Mouse (Mus musculus) central nervous system, embryonic 18 days (tissue): ENCODE data around the gene Lypd8. TPM values are rescaled to one million over a fixed set of nuclear protein-coding genes. Genes with fewer than 3 reads are reported as not detected.

Experiments
- polyA plus RNA-seq: library from polyadenylated mRNA; depleted of rRNA; stranded (reverse); fragments of >200 nt; gene quantifications from 2 replicates; pipeline ENCODE4 v1.2.3, GENCODE M21; 2012; rRNA removed

Lypd8 gene
- 0.08 and 0.17 TPM in 2 replicates for polyA plus RNA-seq

DNA sequence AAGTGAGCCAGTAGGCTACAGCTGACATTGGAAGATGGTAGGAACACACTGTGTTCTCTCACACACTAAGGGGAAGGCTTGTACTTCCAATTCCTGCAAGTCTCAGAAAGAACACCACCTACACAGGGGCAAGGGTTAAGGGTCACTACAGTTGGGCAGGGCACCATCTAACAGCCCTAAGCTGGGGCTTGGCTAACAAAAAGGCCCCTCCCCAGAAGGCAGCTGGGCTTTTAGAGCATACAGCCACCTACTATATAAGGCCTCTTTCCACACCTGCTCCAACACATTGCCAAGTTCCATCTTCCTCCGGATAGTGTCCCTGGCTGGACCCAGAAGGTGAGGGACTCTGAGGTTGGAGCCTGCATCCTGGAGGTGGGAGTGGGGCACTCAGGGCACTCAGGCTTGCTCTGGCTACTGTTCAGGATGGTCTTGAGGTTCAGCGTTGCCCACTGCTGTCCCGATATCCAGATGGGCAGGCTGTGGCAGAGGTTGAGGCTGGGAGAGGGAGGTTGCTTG, at the start of gene Lypd8:
Gene Lypd8, plus strand, starts transcription at position 281 of the 516 bp plus-strand sequence.

DNA sequence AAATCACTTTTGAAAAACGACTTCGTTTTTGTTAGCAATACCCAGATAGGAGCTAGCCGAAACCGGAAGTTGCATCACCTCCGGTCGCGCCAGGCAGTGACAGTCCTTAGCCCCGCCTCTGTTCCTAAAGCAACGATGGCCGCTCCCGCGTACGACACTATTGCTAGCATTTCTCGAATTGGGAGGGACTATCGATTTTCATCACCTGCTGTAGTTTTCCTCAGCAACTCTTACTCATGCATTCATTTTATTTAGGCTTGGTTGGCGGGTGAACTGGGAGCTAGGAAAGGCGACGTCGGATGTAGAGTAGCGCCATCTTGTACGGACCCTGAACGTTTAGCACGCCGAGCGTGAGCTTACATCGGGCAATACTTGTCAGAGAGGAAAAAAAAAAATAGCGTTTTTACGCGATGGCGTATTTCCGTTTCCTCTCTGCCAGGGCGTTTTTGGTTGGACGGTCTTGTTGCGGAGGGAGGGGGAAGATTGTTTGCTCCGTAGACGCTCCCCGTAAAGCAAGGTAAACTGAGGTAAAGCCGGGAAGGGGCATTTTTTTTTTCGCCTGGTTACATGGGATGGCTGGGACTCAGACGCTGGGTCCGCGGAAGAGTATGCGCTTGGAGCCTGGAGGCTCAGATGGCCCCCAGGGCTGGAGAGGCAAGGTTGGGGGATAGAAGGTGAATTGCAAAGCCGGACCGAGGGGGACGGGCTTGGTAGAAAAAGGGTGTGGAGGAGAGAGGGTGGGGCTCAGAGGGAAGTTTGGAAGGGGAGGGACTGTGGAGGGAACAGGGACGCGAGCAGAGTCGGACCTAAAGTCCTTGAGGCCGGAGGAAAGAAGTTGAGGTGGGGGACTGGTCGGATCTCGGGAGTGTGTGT, 48.3 kb upstream of the Lypd8 start, which contains the start of the genes Zfp672 and Sh3bp5l:
Gene Zfp672, minus strand, starts transcription at position 64 of the 873 bp plus-strand sequence.
Gene Sh3bp5l, plus strand, starts transcription at position 449 of the 873 bp plus-strand sequence.

DNA sequence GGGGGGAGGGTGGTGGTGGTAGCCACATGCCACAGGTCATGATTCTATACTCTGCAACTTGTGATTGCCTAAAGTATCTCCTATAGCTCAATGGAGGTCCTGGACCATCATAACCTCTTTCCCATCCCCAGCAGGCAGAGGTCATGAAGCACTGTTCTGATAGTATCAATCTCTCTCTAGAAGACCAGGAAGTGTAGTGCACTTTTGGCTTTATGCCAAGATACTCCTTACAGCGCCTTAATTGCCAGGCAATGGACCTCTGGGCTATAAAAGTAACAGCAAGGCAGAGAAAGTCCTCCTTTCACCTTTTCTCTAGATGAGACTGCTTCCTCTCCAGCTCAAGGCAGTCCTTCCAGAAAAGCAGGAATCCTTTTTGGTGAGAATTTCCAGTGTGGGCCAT, 42.0 kb downstream of the Lypd8 start, which contains the start of gene 1810065E05Rik:
Gene 1810065E05Rik, plus strand, starts transcription at position 297 of the 400 bp plus-strand sequence.

DNA sequence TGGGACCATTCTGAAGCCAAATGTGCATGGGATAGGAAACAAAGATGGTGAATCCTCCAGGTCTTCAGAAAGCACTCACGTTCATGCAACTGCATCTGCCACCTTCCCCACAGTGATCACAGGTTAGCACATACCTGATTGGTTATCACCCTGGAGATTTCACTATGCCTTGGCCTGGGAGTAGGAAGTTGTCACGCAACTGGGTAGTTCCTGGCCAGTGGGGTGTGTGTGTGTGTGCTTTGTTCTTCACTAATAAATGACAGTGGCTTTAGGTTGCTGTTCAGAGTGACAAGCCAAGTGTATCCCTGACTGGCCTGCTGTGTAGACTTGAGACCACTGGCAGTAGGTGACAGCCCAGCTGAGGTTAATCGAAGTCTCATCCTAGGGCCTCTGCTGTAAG, 53.4 kb downstream of the Lypd8 start, which contains the start of gene Gm12253:
Gene Gm12253, plus strand, starts transcription at position 301 of the 400 bp plus-strand sequence.

Other genes with a start within 250 kb of the Lypd8 start
- 11.4 and 11.6 TPM in 2 replicates for gene Gemin5, start 210.5 kb upstream of the Lypd8 start, polyA plus RNA-seq
- 67.6 and 75.1 TPM in 2 replicates for gene Mrpl22, start 207.4 kb upstream of the Lypd8 start, polyA plus RNA-seq
- gene Igtp, start 179.5 kb upstream of the Lypd8 start, polyA plus RNA-seq, result 2.1 and 2.8 TPM in 2 replicates
- 1.6 and 2.5 TPM in 2 replicates for gene Irgm2, start 179.4 kb upstream of the Lypd8 start, polyA plus RNA-seq
- gene 4930438A08Rik, start 104.2 kb upstream of the Lypd8 start, polyA plus RNA-seq, result 0.04 and 0.08 TPM in 2 replicates
- gene Zfp692, start 72.0 kb upstream of the Lypd8 start, polyA plus RNA-seq, result 67.7 and 68.3 TPM in 2 replicates
- 41.2 and 41.8 TPM in 2 replicates for gene Zfp672, start 48.7 kb upstream of the Lypd8 start, polyA plus RNA-seq
- gene Sh3bp5l, start 48.3 kb upstream of the Lypd8 start, polyA plus RNA-seq, result 40.1 and 41.6 TPM in 2 replicates
- not detected in 2 replicates for gene 1810065E05Rik, start 42.1 kb downstream of the Lypd8 start, polyA plus RNA-seq
- not detected in 2 replicates for gene Gm12253, start 53.5 kb downstream of the Lypd8 start, polyA plus RNA-seq
- gene Lypd9, start 73.9 kb downstream of the Lypd8 start, polyA plus RNA-seq, result not detected in 2 replicates
- not detected in 2 replicates for gene Olfr30, start 83.2 kb downstream of the Lypd8 start, polyA plus RNA-seq
- gene Olfr332, start 113.5 kb downstream of the Lypd8 start, polyA plus RNA-seq, result 0.03 TPM in 1 of 2 replicates, not detected in the other
- not detected in 2 replicates for gene Olfr331, start 123.5 kb downstream of the Lypd8 start, polyA plus RNA-seq
- gene Olfr330, start 155.8 kb downstream of the Lypd8 start, polyA plus RNA-seq, result 0.03 and 0.06 TPM in 2 replicates
- gene Olfr329-ps, start 167.4 kb downstream of the Lypd8 start, polyA plus RNA-seq, result not detected in 2 replicates
- 0.03 TPM in 1 of 2 replicates, not detected in the other for gene Olfr328, start 176.6 kb downstream of the Lypd8 start, polyA plus RNA-seq
- not detected in 2 replicates for gene Olfr224, start 191.5 kb downstream of the Lypd8 start, polyA plus RNA-seq
- gene Olfr325, start 198.7 kb downstream of the Lypd8 start, polyA plus RNA-seq, result not detected in 2 replicates
- 0.12 TPM in 2 replicates for gene Olfr324, start 216.1 kb downstream of the Lypd8 start, polyA plus RNA-seq
- gene 2210407C18Rik, start 237.0 kb downstream of the Lypd8 start, polyA plus RNA-seq, result not detected in 2 replicates